Mouse (Mus musculus) left cerebral cortex, postnatal 36 days (tissue): Measurements from ENCODE around the gene Sycp1. TPM values are rescaled to one million over a fixed set of nuclear protein-coding genes. Genes with fewer than 3 reads are reported as not detected.

Experiments used
- total RNA-seq, 2 experiments: library from RNA; stranded (reverse); gene quantifications; 2 replicates each; pipeline ENCODE4 v1.2.3; 2021

The Sycp1 gene
- total RNA-seq, 2 experiments from 2014 or later, result not detected

Other genes with a start within 250 kb of the Sycp1 start
- gene Tspan2, start 201.6 kb downstream of the Sycp1 start, total RNA-seq, result 100 to 1,000 TPM in 1 of 2 experiments, 10 to 100 TPM in 1; 72.9 to 121 TPM
- not detected for gene Tshb, start 153.4 kb downstream of the Sycp1 start, total RNA-seq
- gene Nr1h5, start 28.0 kb upstream of the Sycp1 start, total RNA-seq, result not detected
- 10 to 100 TPM; 60.9 to 72.9 TPM for gene Sike1, start 59.6 kb upstream of the Sycp1 start, total RNA-seq
- gene Csde1, start 84.3 kb upstream of the Sycp1 start, total RNA-seq, result 100 to 1,000 TPM; 233 to 247 TPM
- 10 to 100 TPM; 68.0 to 83.4 TPM for gene Nras, start 122.2 kb upstream of the Sycp1 start, total RNA-seq
- gene Ampd1, start 137.9 kb upstream of the Sycp1 start, total RNA-seq, result not detected
- under 1 TPM; 0.39 to 0.45 TPM for gene Dennd2c, start 166.5 kb upstream of the Sycp1 start, total RNA-seq
- gene Bcas2, start 235.6 kb upstream of the Sycp1 start, total RNA-seq, result 10 to 100 TPM; 67.6 to 79.7 TPM